Mouse (Mus musculus) left cerebral cortex, postnatal 4 days (tissue): ENCODE measurements at regions not wholly inside any gene's neighbourhood (a gene's known extent, or its start where the extent isn't known, plus 50 kb on each side); places are given as distances from the start of the nearest gene placed in this dataset.
A peak's percentile ranks its signal among the peaks of the same experiment; 100 is the strongest.

Experiments used
- DNase-seq: peaks from one replicate; pipeline ENCODE4 v3.0.0-alpha.2; 2022
- intact Hi-C: fragments of 180-260 bp; cut with DNase I; formaldehyde crosslinking; loops from one replicate; pipeline ENCODE4 v1.15.1; 2025

DNA sequence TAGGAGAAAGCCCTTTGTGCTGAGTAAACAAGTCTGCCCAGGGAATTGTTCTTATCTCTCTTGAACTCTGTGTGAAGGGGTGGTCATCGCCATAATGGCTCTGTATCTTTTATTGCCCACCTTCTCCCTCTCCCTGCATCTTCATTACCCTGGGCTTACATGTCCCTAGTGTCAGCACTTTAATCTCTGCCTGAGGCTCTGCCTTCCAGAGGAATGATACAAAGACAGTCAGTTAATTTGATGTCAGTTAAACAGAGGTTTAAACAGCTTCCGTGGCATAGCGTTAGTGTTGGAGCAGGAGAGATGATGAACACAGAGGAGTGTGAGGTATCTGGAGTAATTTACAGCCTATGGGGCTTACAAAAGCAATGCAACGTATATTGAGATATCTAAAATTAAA, 269.2 kb upstream of the Tmem161b start:
- intact Hi-C loops: no loop called here
- no peak for DNase-seq

DNA sequence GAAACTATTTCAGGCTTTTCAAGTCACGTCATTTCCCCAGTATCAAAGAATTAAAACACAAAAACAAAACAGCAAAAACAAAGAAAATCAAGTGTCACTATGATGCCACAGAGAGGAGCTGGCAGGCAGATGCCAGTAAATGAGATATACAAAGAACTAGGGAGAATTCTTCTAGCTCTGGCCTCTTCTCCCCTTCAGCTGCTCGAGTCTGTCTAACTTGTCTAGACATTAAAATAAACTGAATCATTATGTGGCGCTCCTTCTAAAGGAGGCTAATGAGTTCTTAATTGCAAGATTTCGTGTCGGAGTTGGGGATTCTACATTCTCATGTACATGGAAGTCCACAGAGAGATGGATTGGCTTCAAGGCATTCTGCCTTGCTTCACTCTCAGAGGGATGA, 266.4 kb upstream of the Tmem161b start:
- intact Hi-C loops: no loop called here
- no peak for DNase-seq

DNA sequence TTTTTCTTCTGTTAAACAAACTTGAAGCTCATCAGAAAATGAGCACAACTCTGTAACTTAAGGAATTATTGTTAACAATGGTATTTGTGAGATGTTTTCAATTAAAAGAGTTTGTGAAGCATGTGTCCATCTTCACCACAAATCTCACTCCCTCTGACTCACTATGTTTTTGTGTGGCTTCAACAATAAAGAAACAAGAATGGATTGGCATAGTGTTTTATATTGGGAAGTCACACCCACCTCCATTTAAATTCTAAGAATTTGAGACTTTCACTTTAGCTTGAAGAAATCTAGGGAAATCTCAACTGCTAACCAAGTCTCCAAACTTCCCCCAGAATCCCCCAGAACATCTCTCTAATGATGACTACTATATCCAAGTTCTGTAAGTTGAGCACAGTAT, 243.6 kb upstream of the Tmem161b start:
- intact Hi-C loops: no loop called here
- no peak for DNase-seq

DNA sequence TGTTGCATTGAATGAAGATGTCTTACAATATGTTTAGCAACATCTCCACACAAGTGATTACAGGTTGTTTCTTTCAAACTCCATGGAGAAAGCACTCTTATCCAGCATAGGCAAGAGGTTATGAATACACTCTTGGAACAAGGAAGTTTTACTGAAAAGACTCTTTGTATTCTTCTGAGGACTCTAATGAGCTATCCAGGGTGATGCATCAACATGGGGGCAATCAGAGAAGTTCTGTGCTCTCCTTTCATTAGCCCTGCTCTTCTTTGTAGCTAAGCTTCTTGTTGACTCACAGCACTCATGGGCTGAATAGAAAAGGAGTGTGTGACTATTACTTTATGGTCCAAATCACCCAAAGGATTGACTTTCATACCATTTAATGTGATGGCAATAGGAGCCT, 242.6 kb upstream of the Tmem161b start:
- DNase-seq: no peak
- intact Hi-C loops: no loop called here

DNA sequence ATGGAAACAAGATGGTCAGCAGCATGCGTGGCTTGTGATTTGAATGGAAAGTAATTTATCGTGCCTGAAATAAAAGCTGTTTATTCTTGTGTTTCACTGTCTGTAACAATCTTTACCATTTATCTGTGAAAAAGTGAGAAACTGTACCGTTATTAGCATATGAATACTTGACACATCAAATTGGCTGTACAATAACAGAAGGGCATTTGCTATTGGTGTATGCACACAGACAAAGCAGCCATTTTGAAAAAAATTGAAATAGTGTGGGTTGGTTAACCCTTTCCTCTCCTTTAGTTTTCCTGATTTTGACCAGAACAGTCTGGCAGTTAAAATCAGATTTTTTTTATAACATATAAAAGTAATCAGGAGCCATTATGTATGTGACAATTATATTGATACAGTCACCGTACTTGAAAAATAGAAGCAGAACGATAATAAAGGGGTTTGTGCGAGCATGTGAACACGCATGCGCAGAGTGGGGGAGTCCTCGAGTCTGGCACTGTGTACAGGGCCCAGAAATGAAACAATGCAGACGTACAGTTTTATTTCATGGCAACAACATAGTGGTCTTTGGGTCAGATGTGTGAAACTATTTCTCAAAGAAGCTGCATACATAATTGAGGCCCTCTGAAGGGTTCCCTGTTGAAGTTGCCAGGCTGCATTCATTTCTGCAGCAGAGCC, 237.3 kb upstream of the Tmem161b start:
- intact Hi-C loops: loop anchor here (5.0 to 10.0 kb wide), 3 partner anchors 110 to 773 kb away; no protein-coding TSS in a partner anchor
- DNase-seq: peak; percentile 80

DNA sequence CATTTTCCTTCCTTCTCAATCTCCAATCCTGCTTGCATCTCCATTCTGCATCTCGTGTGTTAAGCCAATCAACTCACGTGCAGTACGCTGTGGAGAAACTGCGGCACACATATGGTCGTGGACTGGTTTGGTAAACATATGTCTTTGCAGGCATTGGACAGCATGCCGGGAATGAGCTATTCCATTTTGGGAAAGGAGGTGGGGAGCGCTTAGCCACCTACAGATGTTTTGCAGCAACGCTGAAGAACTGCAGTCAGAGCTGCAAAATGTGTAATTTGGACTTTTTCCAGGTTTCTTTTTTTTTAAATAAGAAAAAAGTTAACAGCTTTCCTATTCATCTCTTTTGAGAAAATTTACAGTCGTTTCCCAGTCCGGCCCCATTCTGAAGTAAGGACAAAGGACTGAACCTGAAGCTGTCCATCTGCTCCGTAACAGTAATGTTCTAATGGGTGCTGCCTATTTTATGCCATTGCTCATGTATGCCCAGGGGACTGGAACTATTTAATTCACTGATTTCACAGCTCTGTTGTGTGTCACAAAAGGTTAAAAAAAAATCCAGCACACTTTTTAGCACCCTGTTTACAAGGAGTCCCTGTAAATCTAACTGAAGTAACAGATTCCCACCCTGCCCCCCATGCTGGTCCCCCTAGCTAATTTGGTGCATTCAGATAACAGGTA, 234.2 kb upstream of the Tmem161b start:
- intact Hi-C loops: loop anchor here (2.0 to 10.0 kb wide), 5 partner anchors 71 to 769 kb away; no protein-coding TSS in a partner anchor
- DNase-seq: peak; percentile 83

DNA sequence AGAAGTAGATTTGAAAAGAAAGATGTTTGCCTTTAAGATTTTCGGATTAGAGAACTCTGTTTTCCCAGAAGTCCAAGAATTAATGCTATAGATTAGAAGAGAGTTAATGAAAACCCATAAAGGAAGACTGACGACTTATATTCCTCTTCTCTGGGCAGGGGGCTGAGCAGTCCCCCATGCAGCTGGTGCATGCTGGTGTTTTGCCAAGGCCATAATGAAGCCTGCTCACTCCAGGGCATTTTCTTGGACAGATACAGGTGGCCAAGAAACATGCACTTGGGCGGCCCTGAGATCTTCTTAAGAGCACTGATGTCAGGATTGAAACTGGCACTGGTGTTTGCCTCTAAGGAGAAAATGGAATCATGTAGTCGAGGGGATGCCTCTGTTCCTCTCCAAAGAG, 233.6 kb upstream of the Tmem161b start:
- DNase-seq: peak; percentile 77
- intact Hi-C loops: loop anchor here (5.0 to 10.0 kb wide), 3 partner anchors 114 to 769 kb away; no protein-coding TSS in a partner anchor

DNA sequence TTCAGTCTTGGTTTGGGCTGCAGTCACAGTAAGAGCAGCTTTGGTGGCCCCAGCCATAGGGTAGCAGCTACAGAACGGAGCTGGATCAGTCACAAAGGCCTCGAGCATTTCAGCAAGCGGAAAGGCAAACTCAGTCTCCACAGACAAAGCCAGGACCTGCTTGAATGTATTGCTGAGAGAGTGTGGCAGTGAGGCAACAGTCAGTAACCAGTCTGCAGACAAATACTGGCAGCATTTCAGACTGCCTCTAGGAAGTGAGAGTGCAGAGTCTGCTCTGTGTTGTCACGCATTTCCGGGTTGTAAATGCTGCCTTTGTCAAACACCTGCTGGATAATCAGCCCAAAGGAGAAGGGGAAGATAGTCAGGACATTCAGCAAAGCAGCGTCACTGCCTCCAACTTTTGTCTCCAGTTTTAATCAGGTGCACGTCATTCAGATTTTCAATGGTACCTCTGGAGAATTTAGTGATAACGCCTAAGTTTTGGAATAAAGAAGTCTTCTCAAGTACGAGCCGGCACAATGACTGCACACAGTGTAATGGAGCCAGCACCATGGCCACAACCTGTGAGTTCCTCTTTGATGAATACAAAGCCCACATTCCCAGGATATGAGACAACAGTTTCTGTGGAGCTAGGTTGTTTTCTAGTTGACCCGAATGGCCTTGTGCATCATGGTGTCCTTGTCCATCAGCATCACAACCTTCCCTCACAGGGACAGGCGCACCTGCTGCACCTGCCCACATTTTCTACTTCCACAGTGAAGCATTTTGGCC, 224.3 kb upstream of the Tmem161b start:
- peak; percentile 9 for DNase-seq
- intact Hi-C loops: no loop called here

DNA sequence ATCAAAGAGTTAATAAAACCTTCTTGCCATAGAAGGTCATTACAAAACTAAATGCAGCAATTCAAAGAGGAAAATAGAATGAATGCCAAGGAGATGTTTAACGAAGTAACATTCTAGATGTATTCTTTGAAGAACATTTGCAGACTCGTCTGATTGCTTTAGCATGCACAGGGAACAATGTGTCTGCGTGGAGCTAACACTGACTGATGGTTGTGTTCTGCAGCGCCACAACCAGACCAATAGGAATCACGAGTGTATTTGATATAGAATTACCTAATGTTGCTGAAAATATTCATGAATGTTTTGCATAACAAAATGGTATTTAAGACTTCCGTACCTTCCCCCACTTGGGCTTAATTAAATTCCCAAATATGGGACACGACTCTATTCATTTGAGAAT, 200.3 kb upstream of the Tmem161b start:
- intact Hi-C loops: no loop called here
- DNase-seq: no peak

DNA sequence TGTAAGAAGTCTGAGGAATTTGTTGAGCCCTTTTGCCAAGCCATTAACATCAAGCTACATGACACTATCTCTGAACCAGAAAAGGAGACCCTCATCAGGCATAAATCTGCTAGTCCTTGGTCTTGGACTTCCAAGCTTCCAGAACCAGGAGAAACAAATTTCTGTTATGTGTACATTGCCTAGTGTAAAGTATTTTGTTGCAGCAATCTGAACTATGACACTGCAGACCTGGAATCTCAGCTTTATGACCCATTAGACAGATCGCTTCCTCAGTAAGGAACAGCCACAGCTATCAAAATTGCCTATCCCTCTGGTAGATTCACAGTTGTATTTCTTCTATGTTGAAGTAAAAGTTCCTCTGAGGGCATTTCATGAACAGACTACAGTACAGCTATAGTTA, 199.1 kb upstream of the Tmem161b start:
- intact Hi-C loops: no loop called here
- no peak for DNase-seq

DNA sequence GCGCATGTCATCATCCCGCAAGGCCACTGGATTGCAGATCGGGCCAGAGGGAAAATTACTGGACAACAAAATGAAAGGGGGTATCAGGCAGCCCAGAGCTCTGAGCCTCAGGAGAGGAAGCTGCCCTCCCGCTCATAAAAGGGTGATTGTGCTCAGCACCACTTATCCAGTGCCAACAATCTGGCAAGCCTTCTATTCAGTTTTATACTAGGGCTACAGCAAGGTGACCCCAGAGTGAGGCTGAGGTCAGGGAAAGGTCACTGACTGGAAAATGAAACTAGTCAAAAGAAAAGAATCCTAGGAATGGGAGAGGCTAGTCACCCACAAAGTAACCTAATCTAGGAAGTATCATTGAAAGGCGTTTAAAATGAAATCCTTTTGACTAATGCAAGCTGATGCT, 198.5 kb upstream of the Tmem161b start:
- peak; percentile 0 for DNase-seq
- intact Hi-C loops: no loop called here

DNA sequence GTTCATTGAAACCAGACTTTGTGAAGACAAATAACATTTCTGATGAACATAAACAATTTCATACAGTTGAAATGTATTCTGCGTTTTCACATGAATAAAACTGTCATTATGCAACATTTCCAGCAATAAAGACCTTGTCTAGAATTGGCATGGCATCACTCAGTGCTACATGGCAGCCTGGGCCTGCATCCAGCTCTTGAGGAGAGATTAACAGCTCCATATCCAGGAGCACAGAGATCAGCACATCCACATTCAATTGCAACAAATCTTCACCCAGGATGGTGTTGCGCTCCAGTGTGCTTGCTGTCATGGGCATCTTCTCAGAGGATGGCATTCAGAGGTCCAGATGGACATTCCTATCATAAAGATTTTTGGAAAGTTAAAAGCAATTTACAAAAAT, 196.7 kb upstream of the Tmem161b start:
- DNase-seq: peak; percentile 42
- intact Hi-C loops: no loop called here

DNA sequence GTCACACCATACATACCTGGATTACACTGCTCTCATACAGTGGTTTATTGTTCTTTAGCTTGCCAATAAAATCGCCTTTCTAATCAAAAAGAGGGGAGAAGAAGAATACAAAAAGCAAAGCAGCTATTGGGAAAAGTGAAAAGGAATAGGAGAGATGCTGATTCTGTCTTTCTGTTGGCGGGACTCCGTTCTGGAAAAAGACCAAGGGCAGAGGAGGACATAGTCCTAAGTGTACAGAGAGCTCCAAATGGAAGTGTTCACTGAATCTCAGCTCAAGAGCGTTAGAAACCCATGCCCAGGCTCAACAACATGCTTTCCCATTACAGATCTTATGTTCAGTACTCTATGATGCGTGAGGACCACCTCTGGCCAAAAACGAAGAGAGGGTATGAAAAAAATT, 174.4 kb upstream of the Tmem161b start:
- intact Hi-C loops: no loop called here
- DNase-seq: no peak

DNA sequence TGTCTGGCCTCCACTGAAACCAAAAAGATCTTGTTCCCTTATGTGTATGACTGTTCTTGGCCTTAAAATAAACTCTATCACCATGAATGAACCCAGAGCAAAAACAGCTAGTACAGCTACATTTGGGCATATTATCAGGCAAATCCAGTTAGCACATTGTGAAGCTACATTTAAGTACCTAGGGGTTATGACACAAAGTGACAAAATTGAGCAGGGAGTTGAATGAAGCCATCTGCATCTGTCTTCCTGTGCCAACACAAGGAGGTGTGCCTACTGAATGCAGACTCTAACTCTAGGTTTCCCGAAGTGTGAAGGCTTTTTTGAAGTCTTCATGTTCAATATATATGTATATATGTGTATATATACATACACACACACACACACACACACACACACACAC, 169.9 kb upstream of the Tmem161b start:
- intact Hi-C loops: no loop called here
- DNase-seq: no peak

DNA sequence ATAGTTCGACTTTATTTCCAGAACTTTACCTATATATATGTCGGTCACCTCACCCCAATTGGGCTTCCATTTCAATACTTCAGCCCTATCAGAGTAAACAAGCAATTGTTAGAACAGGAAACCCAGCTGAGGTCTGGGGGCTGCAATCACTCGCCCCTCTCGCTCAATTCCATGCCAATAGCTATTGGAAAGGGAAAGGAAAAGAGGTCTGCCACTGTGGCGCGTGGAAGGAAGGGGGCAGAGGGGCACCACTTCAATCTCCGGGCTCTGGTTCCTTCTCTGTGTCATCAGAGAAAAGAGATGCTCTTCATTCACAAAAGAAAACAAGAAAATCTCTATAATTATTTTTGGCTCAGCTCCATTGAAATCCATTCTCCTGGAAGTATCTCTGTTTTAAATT, 167.1 kb upstream of the Tmem161b start:
- intact Hi-C loops: loop anchor here (5.0 kb wide), 2 partner anchors 183 to 313 kb away; no protein-coding TSS in a partner anchor
- DNase-seq: peak; percentile 71

DNA sequence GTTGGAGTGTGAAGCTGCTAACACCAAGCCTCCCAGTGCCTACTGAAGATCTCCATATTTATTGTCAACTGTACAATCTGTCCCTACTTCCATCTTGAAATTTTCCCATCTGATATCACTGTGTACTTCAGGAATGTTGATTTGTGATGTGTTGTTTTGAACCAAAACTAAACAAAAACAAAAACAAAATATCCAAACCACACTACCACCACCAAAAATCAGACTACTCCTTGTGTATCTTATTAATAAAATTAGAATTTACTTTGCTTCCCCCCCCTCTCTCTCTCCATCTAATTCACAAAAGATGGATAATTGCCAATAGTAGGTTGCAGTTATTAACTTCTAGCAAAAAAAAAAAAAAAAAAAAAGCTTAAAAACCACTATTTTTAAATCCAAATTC, 166.5 kb upstream of the Tmem161b start:
- DNase-seq: no peak
- intact Hi-C loops: loop anchor here (5.0 kb wide), 2 partner anchors 183 to 313 kb away; no protein-coding TSS in a partner anchor

DNA sequence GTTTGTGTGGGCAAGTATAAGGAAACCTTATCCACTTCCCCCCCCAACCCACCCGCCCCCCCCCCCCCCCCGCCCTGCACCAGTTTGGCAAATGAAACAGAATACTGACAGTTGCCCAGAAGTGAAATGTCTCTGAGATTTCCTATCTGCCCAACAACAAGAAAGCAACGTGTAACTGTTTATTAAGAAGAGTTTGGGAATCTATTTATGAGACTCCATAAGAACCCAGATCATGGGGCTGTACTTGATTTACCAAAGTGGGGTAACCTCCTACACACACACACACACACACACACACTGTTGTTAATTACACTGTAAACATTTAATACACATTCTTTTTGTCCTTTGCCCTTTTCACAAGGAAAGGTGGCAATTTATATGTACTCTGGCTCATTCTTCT, 165.6 kb upstream of the Tmem161b start:
- DNase-seq: no peak
- intact Hi-C loops: loop anchor here (5.0 kb wide), 2 partner anchors 184 to 314 kb away; no protein-coding TSS in a partner anchor

DNA sequence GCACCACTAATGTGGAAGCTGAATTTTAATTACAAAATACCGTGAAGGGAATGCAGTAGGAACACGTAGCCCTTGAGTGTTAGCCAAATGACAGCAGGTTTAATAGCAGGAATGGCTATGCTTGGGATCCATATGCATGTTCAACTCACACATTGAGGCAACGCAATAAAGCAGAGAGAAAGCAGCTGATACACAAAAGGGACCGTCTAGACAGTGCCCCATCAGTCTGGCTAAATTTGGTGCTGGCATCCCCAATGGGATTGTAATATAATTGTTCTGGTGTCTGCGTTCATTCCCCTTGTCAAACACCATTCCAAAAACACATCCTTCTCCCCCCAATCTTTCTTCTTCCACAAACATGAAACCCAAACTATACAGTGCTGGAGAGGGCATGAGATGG, 165.1 kb upstream of the Tmem161b start:
- DNase-seq: peak; percentile 64

DNA sequence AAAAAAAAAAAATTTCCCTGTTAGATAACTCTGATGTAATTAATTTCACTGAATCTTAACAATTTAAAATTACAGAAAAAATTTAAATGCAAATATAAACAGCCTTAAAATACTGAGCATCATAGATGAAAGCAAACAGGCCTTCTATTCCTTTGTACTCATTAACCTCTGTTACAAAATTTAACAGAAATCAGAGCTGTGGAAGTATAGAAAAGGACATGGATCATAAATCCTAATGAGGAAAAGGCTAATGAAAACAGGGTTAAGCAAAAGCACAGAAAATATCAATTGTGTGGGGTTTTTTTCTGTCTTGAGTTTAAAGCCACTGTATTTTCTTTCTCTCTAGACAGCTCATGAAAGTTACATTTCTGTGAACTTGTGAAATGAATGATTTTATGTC, 164.6 kb upstream of the Tmem161b start:
- intact Hi-C loops: loop anchor here (5.0 kb wide), 2 partner anchors 185 to 315 kb away; no protein-coding TSS in a partner anchor
- DNase-seq: no peak

More for the DNA sequence above, 165.1 kb upstream of the Tmem161b start:
- intact Hi-C loops: loop anchor here (5.0 kb wide), 2 partner anchors 185 to 315 kb away; no protein-coding TSS in a partner anchor

DNA sequence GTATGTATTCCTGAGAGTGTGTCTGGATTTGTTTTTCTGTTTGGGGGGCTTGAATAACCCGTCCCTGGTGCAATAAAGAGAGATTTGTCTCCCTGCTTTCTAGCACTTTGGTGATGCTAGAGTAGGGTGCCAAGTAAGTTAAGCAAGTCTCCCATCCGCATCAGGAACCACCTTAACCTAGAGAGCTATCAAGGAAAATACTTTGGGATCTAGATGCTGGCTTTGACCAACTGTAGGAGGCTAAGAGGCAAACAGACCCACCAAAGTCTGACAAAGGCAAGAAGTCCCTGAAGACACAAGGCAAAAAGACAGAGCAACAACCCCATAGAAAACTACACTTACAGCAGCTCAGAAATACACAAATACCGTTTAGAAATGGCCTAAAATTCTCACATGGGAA, 163.8 kb upstream of the Tmem161b start:
- intact Hi-C loops: loop anchor here (2.0 to 5.0 kb wide), 3 partner anchors 71 to 316 kb away; no protein-coding TSS in a partner anchor
- no peak for DNase-seq

DNA sequence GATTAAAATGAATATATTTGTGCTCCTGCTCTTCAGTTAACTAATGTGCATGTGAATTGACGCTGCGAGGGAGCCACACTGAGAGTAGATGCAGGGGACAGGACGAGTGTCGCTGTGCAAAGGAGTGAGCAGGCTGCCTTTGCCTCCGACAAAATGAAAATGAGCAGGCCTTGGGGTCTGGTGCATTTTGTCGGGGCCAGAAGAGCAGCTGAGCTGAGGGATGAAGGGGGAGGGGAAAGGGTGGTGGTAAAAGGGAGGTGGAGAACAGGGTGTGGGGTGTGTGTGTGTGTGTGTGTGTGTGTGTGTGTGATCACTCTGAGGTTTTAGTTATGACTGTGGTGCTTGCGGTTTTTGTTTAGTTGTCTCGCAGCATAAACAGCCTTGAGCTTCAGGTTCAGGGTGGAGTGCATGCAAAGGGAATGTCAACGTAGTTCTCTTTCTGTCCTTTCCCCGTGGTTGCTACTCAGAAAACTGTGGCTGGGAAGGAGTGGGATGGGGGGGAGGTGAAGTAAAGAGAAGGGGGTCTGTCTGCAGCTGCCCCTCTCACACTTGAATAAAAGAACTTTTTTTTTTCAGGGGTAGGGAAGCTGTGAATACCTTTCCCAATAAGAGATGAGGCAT, 163.0 kb upstream of the Tmem161b start:
- peak; percentile 85 for DNase-seq
- intact Hi-C loops: loop anchor here (2.0 to 5.0 kb wide), 3 partner anchors 72 to 317 kb away; no protein-coding TSS in a partner anchor
